Mouse (Mus musculus) liver, adult 2 months (tissue): ENCODE results near the gene Gpr137b.

Experiments
- CTCF ChIP-seq: fragments of 200-500 bp; IDR thresholded peaks from 2 replicates; pipeline ENCODE4 v1.5.1; 2011; ENCODE audit warnings: low read depth, low read length, control low read depth
- POLR2A ChIP-seq: fragments of 200-500 bp; IDR thresholded peaks from 2 replicates; pipeline ENCODE4 v1.6.1; 2011; ENCODE audit warnings: low read length, control low read depth; ENCODE audit not compliant: insufficient read depth; ENCODE audit errors: extremely low read depth

DNA sequence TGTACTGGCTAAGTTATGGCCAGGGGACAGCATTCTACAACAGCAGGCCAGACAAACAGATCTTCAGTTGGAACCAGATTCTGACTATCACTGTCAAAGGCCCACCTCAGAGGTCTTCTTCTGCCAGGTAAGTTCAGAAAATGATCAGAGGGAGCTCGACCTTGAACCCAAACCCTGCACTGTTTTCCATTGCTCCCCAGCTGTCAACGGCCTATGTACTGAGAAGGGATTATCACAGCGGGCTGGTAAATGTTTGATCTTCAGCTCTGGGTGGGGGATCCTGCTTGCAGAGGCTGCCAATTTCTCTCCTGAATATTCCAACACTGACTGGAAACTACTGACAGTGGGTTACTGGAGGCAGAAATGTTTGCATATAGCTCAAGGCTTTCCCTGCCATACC, 20.4 kb upstream of the Gpr137b start:
- TF ChIP-seq CTCF (no peak), POLR2A (no peak)
